Mouse (Mus musculus): ENCODE measurements at regions not wholly inside any gene's neighbourhood (a gene's known extent, or its start where the extent isn't known, plus 50 kb on each side); places are given as distances from the start of the nearest gene placed in this dataset.

- no peak for DNase-seq (ENCODE audit: low spot score in 2 of 2)
These were observed 774.6 kb downstream of the Brinp1 start for GRCm38 (mm10) chr4:68179551-68179950.

- no peak for DNase-seq (ENCODE audit: low spot score in 2 of 2)
These were observed 797.7 kb downstream of the Brinp1 start for GRCm38 (mm10) chr4:68156499-68156898.

- DNase-seq (ENCODE audit: low spot score in 2 of 2) = no peak
These were observed 805.6 kb downstream of the Brinp1 start for GRCm38 (mm10) chr4:68148483-68149069.

GRCm38 (mm10) chr4:68128124-68128523, 826.1 kb downstream of the Brinp1 start:
- DNase-seq (ENCODE audit: low spot score in 2 of 2) = no peak

GRCm38 (mm10) chr4:68114502-68114901, 839.7 kb downstream of the Brinp1 start:
- DNase-seq (ENCODE audit: low spot score in 2 of 2) = no peak

- DNase-seq (ENCODE audit: low spot score in 2 of 2) = no peak
These were observed 868.9 kb downstream of the Brinp1 start for GRCm38 (mm10) chr4:68085255-68085654.

- no peak for DNase-seq (ENCODE audit: low spot score in 2 of 2)
These were observed 897.2 kb downstream of the Brinp1 start for GRCm38 (mm10) chr4:68056813-68057578.

- peak; percentile 63 to 74 for DNase-seq (ENCODE audit: low spot score in 2 of 2)
These were observed 931.3 kb downstream of the Brinp1 start for GRCm38 (mm10) chr4:68022891-68023303.

GRCm38 (mm10) chr4:68011371-68011770, 942.8 kb downstream of the Brinp1 start:
- no peak for DNase-seq (ENCODE audit: low spot score in 2 of 2)

GRCm38 (mm10) chr4:67994796-67995283, 959.4 kb downstream of the Brinp1 start:
- no peak for DNase-seq (ENCODE audit: low spot score in 2 of 2)

GRCm38 (mm10) chr4:67963456-67963855, 990.7 kb downstream of the Brinp1 start:
- no peak for DNase-seq (ENCODE audit: low spot score in 2 of 2)

- no peak for DNase-seq (ENCODE audit: low spot score in 2 of 2)
These were observed 1006.2 kb downstream of the Brinp1 start for GRCm38 (mm10) chr4:67948000-67948399.

- no peak for DNase-seq (ENCODE audit: low spot score in 2 of 2)
These were observed 1021.7 kb downstream of the Brinp1 start for GRCm38 (mm10) chr4:67932481-67932880.

GRCm38 (mm10) chr4:67899109-67899508, 1055.1 kb downstream of the Brinp1 start:
- no peak for DNase-seq (ENCODE audit: low spot score in 2 of 2)

GRCm38 (mm10) chr4:67891946-67892575, 1062.1 kb downstream of the Brinp1 start:
- DNase-seq (ENCODE audit: low spot score in 2 of 2) = no peak

- DNase-seq (ENCODE audit: low spot score in 2 of 2) = no peak
These were observed 1060.6 kb downstream of the Tlr4 start for GRCm38 (mm10) chr4:67887954-67888353.

GRCm38 (mm10) chr4:67885204-67885603, 1057.8 kb downstream of the Tlr4 start:
- no peak for DNase-seq (ENCODE audit: low spot score in 2 of 2)

- no peak for DNase-seq (ENCODE audit: low spot score in 2 of 2)
These were observed 1034.8 kb downstream of the Tlr4 start for GRCm38 (mm10) chr4:67862218-67862617.

- DNase-seq (ENCODE audit: low spot score in 2 of 2) = no peak
These were observed 1034.4 kb downstream of the Tlr4 start for GRCm38 (mm10) chr4:67861801-67862200.

- DNase-seq (ENCODE audit: low spot score in 2 of 2) = no peak
These were observed 1025.6 kb downstream of the Tlr4 start for GRCm38 (mm10) chr4:67853001-67853400.

GRCm38 (mm10) chr4:67833397-67833796, 1006.0 kb downstream of the Tlr4 start:
- DNase-seq (ENCODE audit: low spot score in 2 of 2) = no peak

- DNase-seq (ENCODE audit: low spot score in 2 of 2) = no peak
These were observed 998.1 kb downstream of the Tlr4 start for GRCm38 (mm10) chr4:67825484-67825883.

Measured in layer of hippocampus, postnatal 10 days (tissue).